Mouse (Mus musculus) frontal cortex, postnatal 14 days (tissue): Measurements from ENCODE around the gene Krt84.
A peak's percentile ranks its signal among the peaks of the same experiment; 100 is the strongest.
"Not testable (repeated sequence)": the region's sequence is repeated elsewhere in the genome, so short reads cannot be mapped to it uniquely, and the experiment has no call there.

Source experiments
- DNase-seq, 2 experiments: peaks; one replicate each; pipeline ENCODE4 v3.0.0; 2022; ENCODE audit warnings: low spot score in 2 of 2

Krt84 gene

GRCm38 (mm10) chr15:101532720-101533119, at the start of gene Krt84:
Gene Krt84, minus strand, starts transcription at chr15:101532820.
- DNase-seq = no peak

GRCm38 (mm10) chr15:101581701-101582100, 49.1 kb upstream of the Krt84 start:
- no peak for DNase-seq

GRCm38 (mm10) chr15:101575506-101575905, 42.9 kb upstream of the Krt84 start:
- DNase-seq = no peak

GRCm38 (mm10) chr15:101573796-101574345, 41.3 kb upstream of the Krt84 start, which contains the start of gene Krt75:
Gene Krt75, minus strand, starts transcription at chr15:101573904.
- no peak for DNase-seq

- DNase-seq = no peak
Measured at GRCm38 (mm10) chr15:101567780-101568179, 35.2 kb upstream of the Krt84 start.

- no peak for DNase-seq
Measured at GRCm38 (mm10) chr15:101562850-101563249, 30.2 kb upstream of the Krt84 start, which contains the start of gene Krt90. Gene Krt90, minus strand, starts transcription at chr15:101562950.

- DNase-seq = no peak
Measured at GRCm38 (mm10) chr15:101558034-101558646, 25.5 kb upstream of the Krt84 start.

- peak in 1 of 2 experiments; percentile 15 for DNase-seq
Measured at GRCm38 (mm10) chr15:101553169-101553568, 20.5 kb upstream of the Krt84 start.

- DNase-seq = no peak
Measured at GRCm38 (mm10) chr15:101552188-101552587, 19.6 kb upstream of the Krt84 start.

- no peak for DNase-seq
Measured at GRCm38 (mm10) chr15:101550567-101550966, 17.9 kb upstream of the Krt84 start, which contains the start of gene Krt82. Gene Krt82, minus strand, starts transcription at chr15:101550667.

GRCm38 (mm10) chr15:101544478-101544877, 11.9 kb upstream of the Krt84 start:
- no peak for DNase-seq

- no peak for DNase-seq
Measured at GRCm38 (mm10) chr15:101542543-101542942, 9.9 kb upstream of the Krt84 start.

GRCm38 (mm10) chr15:101538580-101538900, 5.9 kb upstream of the Krt84 start:
- DNase-seq = no peak

- no peak for DNase-seq
Measured at GRCm38 (mm10) chr15:101537864-101538579, 5.4 kb upstream of the Krt84 start.

GRCm38 (mm10) chr15:101536054-101536850, 3.6 kb upstream of the Krt84 start:
- no peak for DNase-seq

- DNase-seq = no peak
Measured at GRCm38 (mm10) chr15:101522556-101523232, 9.9 kb downstream of the Krt84 start.

- peak; percentile 47 to 71 for DNase-seq
Measured at GRCm38 (mm10) chr15:101519792-101520191, 12.8 kb downstream of the Krt84 start.

- DNase-seq = not testable (repeated sequence)
Measured at GRCm38 (mm10) chr15:101517161-101517560, 15.5 kb downstream of the Krt84 start, which contains the start of gene Gm49425. Gene Gm49425, minus strand, starts transcription at chr15:101517261.

- no peak for DNase-seq
Measured at GRCm38 (mm10) chr15:101508247-101508646, 24.4 kb downstream of the Krt84 start.

- no peak for DNase-seq
Measured at GRCm38 (mm10) chr15:101506896-101507758, 25.5 kb downstream of the Krt84 start.
